Mouse (Mus musculus) MEL (cell line): ENCODE measurements around the gene Bend4. TPM values are rescaled to one million over a fixed set of nuclear protein-coding genes. Genes with fewer than 3 reads are reported as not detected.

ENCODE experiments used
- DNase-seq: peaks from one replicate; pipeline ENCODE4 v3.0.0; 2011; ENCODE audit warnings: low read depth, low spot score
- H3K27ac ChIP-seq: 2 replicates; pipeline ENCODE4 v1.5.1; 2012; ENCODE audit warnings: low read depth, mild to moderate bottlenecking, control low read depth, low read length, moderate library complexity; ENCODE audit not compliant: control insufficient read depth
- H3K27me3 ChIP-seq, 2 experiments: fragments of 150-350 bp in 1 of 2; sonication (generic) in 1 of 2; 2 replicates each; pipeline ENCODE4 v1.6.1; 2012; ENCODE audit warnings: low read length in 2 of 2, mild to moderate bottlenecking in 2 of 2, improper control_type of control experiment in 1 of 2, moderate library complexity in 1 of 2; ENCODE audit not compliant: insufficient read depth in 2 of 2, control insufficient read depth in 1 of 2
- H3K36me3 ChIP-seq, 2 experiments: 2 replicates each; pipeline ENCODE4 v1.6.1; 2012 to 2014; ENCODE audit warnings: low read length in 2 of 2, improper control_type of control experiment in 1 of 2, inconsistent platforms in 1 of 2, mild to moderate bottlenecking in 1 of 2; ENCODE audit not compliant: insufficient read depth in 2 of 2, control insufficient read depth in 1 of 2
- H3K4me1 ChIP-seq, 2 experiments: fragments of 150-350 bp in 1 of 2; sonication (generic) in 1 of 2; 2 replicates each; pipeline ENCODE4 v1.6.1; 2012; ENCODE audit warnings: low read length in 2 of 2, improper control_type of control experiment in 1 of 2, mild to moderate bottlenecking in 1 of 2; ENCODE audit not compliant: insufficient read depth in 2 of 2, control insufficient read depth in 1 of 2
- H3K4me3 ChIP-seq, 2 experiments: fragments of 150-350 bp in 1 of 2; sonication (generic) in 1 of 2; 2 replicates each; pipeline ENCODE4 v1.5.1; 2012; ENCODE audit warnings: low read depth in 2 of 2, low read length in 2 of 2, mild to moderate bottlenecking in 2 of 2, moderate library complexity in 2 of 2, control low read depth in 1 of 2, improper control_type of control experiment in 1 of 2; ENCODE audit not compliant: control insufficient read depth in 1 of 2, insufficient read depth in 1 of 2
- H3K79me2 ChIP-seq: 2 replicates; pipeline ENCODE4 v1.6.1; 2012; ENCODE audit warnings: mild to moderate bottlenecking, low read length, moderate library complexity; ENCODE audit not compliant: control insufficient read depth, poor library complexity, insufficient read depth
- H3K9ac ChIP-seq: 2 replicates; pipeline ENCODE4 v1.6.1; 2012; ENCODE audit warnings: low read depth, mild to moderate bottlenecking, control low read depth, low read length, moderate library complexity; ENCODE audit not compliant: control insufficient read depth, poor library complexity, severe bottlenecking
- H3K9me3 ChIP-seq: fragments of 150-350 bp; sonication (generic); replicated peaks from 2 replicates; pipeline ENCODE4 v1.6.1; 2012; ENCODE audit warnings: mild to moderate bottlenecking, low read length, improper control_type of control experiment, moderate library complexity; ENCODE audit not compliant: insufficient read depth
- BHLHE40 ChIP-seq: IDR thresholded peaks from 2 replicates; pipeline ENCODE4 v1.6.1; 2012; ENCODE audit warnings: low read depth, mild to moderate bottlenecking, inconsistent platforms, low read length, improper control_type of control experiment, borderline replicate concordance
- CHD1 ChIP-seq: IDR thresholded peaks from 2 replicates; pipeline ENCODE4 v1.6.1; 2012; ENCODE audit warnings: low read depth, mild to moderate bottlenecking, inconsistent platforms, low read length, improper control_type of control experiment
- CTCF ChIP-seq, 3 experiments: IDR thresholded peaks in 2 of 3; conservative IDR thresholded peaks in 1 of 3; 2 replicates each; pipeline ENCODE4 v1.5.1; 2011 to 2012; ENCODE audit warnings: low read length in 3 of 3, low read depth in 2 of 3, mild to moderate bottlenecking in 2 of 3, improper control_type of control experiment in 1 of 3, inconsistent platforms in 1 of 3, mixed read lengths in 1 of 3, moderate library complexity in 1 of 3; ENCODE audit not compliant: control insufficient read depth in 1 of 3, insufficient read depth in 1 of 3, poor library complexity in 1 of 3, severe bottlenecking in 1 of 3
- E2F4 ChIP-seq: IDR thresholded peaks from 2 replicates; pipeline ENCODE4 v1.6.1; 2011; ENCODE audit warnings: low read depth, low read length, improper control_type of control experiment, borderline replicate concordance
- GABPA ChIP-seq: IDR thresholded peaks from 2 replicates; pipeline ENCODE4 v1.6.1; 2012; ENCODE audit warnings: low read depth, mild to moderate bottlenecking, inconsistent platforms, low read length, improper control_type of control experiment, moderate library complexity
- GATA1 ChIP-seq: IDR thresholded peaks from 2 replicates; pipeline ENCODE4 v1.6.1; 2011; ENCODE audit warnings: low read depth, low read length, improper control_type of control experiment
- JUND ChIP-seq: IDR thresholded peaks from 2 replicates; pipeline ENCODE4 v1.6.1; 2011; ENCODE audit warnings: low read depth, mild to moderate bottlenecking, improper control_type of control experiment, low read length
- MAFK ChIP-seq: IDR thresholded peaks from 2 replicates; pipeline ENCODE4 v1.6.1; 2011; ENCODE audit warnings: low read depth, mild to moderate bottlenecking, low read length, improper control_type of control experiment, borderline replicate concordance
- MAX ChIP-seq: IDR thresholded peaks from 2 replicates; pipeline ENCODE4 v1.6.1; 2011; ENCODE audit warnings: low read length, improper control_type of control experiment
- MAZ ChIP-seq: IDR thresholded peaks from 2 replicates; pipeline ENCODE4 v1.6.1; 2012; ENCODE audit warnings: low read depth, mild to moderate bottlenecking, inconsistent platforms, low read length, improper control_type of control experiment
- MYB ChIP-seq: IDR thresholded peaks from 2 replicates; pipeline ENCODE4 v1.6.1; 2011; ENCODE audit warnings: mild to moderate bottlenecking, low read depth, low read length, improper control_type of control experiment
- MYC ChIP-seq: IDR thresholded peaks from 2 replicates; pipeline ENCODE4 v1.6.1; 2011; ENCODE audit warnings: low read depth, mild to moderate bottlenecking, low read length, improper control_type of control experiment, moderate library complexity
- NRF1 ChIP-seq: IDR thresholded peaks from 2 replicates; pipeline ENCODE4 v1.6.1; 2014; ENCODE audit warnings: low read depth, mild to moderate bottlenecking, inconsistent platforms, low read length, improper control_type of control experiment, moderate library complexity; ENCODE audit not compliant: poor library complexity, insufficient read depth, severe bottlenecking
- POLR2A ChIP-seq, 2 experiments: IDR thresholded peaks; 2 replicates each; pipeline ENCODE4 v1.6.1; 2011 to 2012; ENCODE audit warnings: low read length in 2 of 2, mild to moderate bottlenecking in 2 of 2, control low read depth in 1 of 2, improper control_type of control experiment in 1 of 2, low read depth in 1 of 2, moderate library complexity in 1 of 2; ENCODE audit not compliant: control insufficient read depth in 1 of 2, insufficient read depth in 1 of 2, poor library complexity in 1 of 2
- POLR2AphosphoS5 ChIP-seq: IDR thresholded peaks from 2 replicates; pipeline ENCODE4 v1.6.1; 2012; ENCODE audit warnings: low read depth, borderline replicate concordance, mild to moderate bottlenecking, inconsistent platforms, low read length, moderate library complexity, mixed read lengths
- RAD21 ChIP-seq: IDR thresholded peaks from 2 replicates; pipeline ENCODE4 v1.6.1; 2011; ENCODE audit warnings: mild to moderate bottlenecking, low read depth, low read length, improper control_type of control experiment
- SIN3A ChIP-seq: IDR thresholded peaks from 2 replicates; pipeline ENCODE4 v1.6.1; 2012; ENCODE audit warnings: low read length, improper control_type of control experiment, inconsistent platforms
- SMC3 ChIP-seq: IDR thresholded peaks from 2 replicates; pipeline ENCODE4 v1.6.1; 2011; ENCODE audit warnings: low read depth, low read length, improper control_type of control experiment
- TCF12 ChIP-seq: IDR thresholded peaks from 2 replicates; pipeline ENCODE4 v1.6.1; 2014; ENCODE audit warnings: low read depth, mild to moderate bottlenecking, inconsistent platforms, low read length, improper control_type of control experiment, moderate library complexity
- USF1 ChIP-seq: IDR thresholded peaks from 2 replicates; pipeline ENCODE4 v1.6.1; 2014; ENCODE audit warnings: low read depth, mild to moderate bottlenecking, inconsistent platforms, low read length, improper control_type of control experiment, moderate library complexity
- ZC3H11A ChIP-seq: IDR thresholded peaks from 2 replicates; pipeline ENCODE4 v1.6.1; 2012; ENCODE audit warnings: low read depth, mild to moderate bottlenecking, inconsistent platforms, low read length, improper control_type of control experiment
- polyA plus RNA-seq, 2 experiments: library from polyadenylated mRNA; stranded (reverse) in 1 of 2; unstranded in 1 of 2; fragments of >175 nt in 1 of 2; fragments of >200 nt in 1 of 2; gene quantifications; 2 replicates each; pipeline versions ENCODE4 v1.2.1 to v1.2.4; 2012; ENCODE audit warnings: low replicate concordance in 2 of 2, low read depth in 1 of 2; ENCODE audit not compliant: insufficient read length in 2 of 2, insufficient read depth in 1 of 2, missing spikeins in 1 of 2
- total RNA-seq: library from RNA; depleted of rRNA; stranded (reverse); fragments of 300-350 nt; gene quantifications from 2 replicates; pipeline ENCODE4 v1.2.3, GENCODE M21; 2012

Bend4 gene
- total and polyA plus RNA-seq, 3 experiments = not detected

GRCm38 (mm10) chr5:67382556-67382955 is 45.6 kb downstream of the Bend4 start:
- no peak for TF ChIP-seq POLR2AphosphoS5
- TF ChIP-seq NRF1 = no peak
- no peak for TF ChIP-seq MAX
- no peak for TF ChIP-seq JUND
- no peak for TF ChIP-seq USF1
- TF ChIP-seq SMC3 = no peak
- TF ChIP-seq GABPA = no peak
- no peak for TF ChIP-seq ZC3H11A
- TF ChIP-seq MYC = no peak
- no peak for TF ChIP-seq BHLHE40
- TF ChIP-seq RAD21 = no peak
- TF ChIP-seq MYB = no peak
- TF ChIP-seq TCF12 = no peak
- no peak for TF ChIP-seq CHD1
- no peak for TF ChIP-seq MAZ
- no peak for TF ChIP-seq SIN3A
- no peaks in the 10 kb centered on the region for H3K4me1 ChIP-seq
- no peaks in the 10 kb centered on the region for H3K79me2 ChIP-seq
- no peak overlapping the region for H3K9ac ChIP-seq
- H3K9me3 ChIP-seq = no peaks in the 10 kb centered on the region
- no peaks in the 10 kb centered on the region for H3K36me3 ChIP-seq
- no peaks in the 10 kb centered on the region for H3K27me3 ChIP-seq
- no peak for DNase-seq
- no peak overlapping the region for H3K27ac ChIP-seq
- no peak overlapping the region for H3K4me3 ChIP-seq

- Histone ChIP-seq H3K4me3 (no peak overlapping the region), H3K27ac (no peak overlapping the region), H3K9me3 (no peaks in the 10 kb centered on the region), H3K79me2 (no peaks in the 10 kb centered on the region), H3K36me3 (no peaks in the 10 kb centered on the region), H3K27me3 (no peaks in the 10 kb centered on the region), H3K4me1 (no peaks in the 10 kb centered on the region), H3K9ac (no peak overlapping the region)
- DNase-seq = no peak
- TF ChIP-seq MYC (no peak), GATA1 (no peak), E2F4 (no peak), MAFK (no peak), POLR2A (IDR thresholded peaks at IDR 0.05; ENCODE audit: control insufficient read depth in 1 of 2, insufficient read depth in 1 of 2, low read depth in 1 of 2, low read length in 2 of 2, poor library complexity in 1 of 2) (no peak), CTCF (IDR thresholded peaks at IDR 0.05 in 2 of 3, conservative IDR thresholded peaks at IDR 0.05 in 1 of 3; ENCODE audit: control insufficient read depth in 1 of 3, insufficient read depth in 1 of 3, low read depth in 2 of 3, low read length in 3 of 3, poor library complexity in 1 of 3, severe bottlenecking in 1 of 3) (no peak), NRF1 (no peak)
Measured at GRCm38 (mm10) chr5:67381690-67382089, 46.4 kb downstream of the Bend4 start.
